Mouse (Mus musculus) cerebellum, adult (tissue): Measurements from ENCODE around the gene Ubqln2.

Experiments used
- ATAC-seq: cut with Nextera tagmentation; 2 replicates; pipeline ENCODE4 v1.9.2; 2017; ENCODE audit warnings: mild to moderate bottlenecking, moderate library complexity, mixed read lengths; ENCODE audit not compliant: insufficient number of reproducible peaks, low FRiP score, low TSS enrichment

Ubqln2 gene

DNA sequence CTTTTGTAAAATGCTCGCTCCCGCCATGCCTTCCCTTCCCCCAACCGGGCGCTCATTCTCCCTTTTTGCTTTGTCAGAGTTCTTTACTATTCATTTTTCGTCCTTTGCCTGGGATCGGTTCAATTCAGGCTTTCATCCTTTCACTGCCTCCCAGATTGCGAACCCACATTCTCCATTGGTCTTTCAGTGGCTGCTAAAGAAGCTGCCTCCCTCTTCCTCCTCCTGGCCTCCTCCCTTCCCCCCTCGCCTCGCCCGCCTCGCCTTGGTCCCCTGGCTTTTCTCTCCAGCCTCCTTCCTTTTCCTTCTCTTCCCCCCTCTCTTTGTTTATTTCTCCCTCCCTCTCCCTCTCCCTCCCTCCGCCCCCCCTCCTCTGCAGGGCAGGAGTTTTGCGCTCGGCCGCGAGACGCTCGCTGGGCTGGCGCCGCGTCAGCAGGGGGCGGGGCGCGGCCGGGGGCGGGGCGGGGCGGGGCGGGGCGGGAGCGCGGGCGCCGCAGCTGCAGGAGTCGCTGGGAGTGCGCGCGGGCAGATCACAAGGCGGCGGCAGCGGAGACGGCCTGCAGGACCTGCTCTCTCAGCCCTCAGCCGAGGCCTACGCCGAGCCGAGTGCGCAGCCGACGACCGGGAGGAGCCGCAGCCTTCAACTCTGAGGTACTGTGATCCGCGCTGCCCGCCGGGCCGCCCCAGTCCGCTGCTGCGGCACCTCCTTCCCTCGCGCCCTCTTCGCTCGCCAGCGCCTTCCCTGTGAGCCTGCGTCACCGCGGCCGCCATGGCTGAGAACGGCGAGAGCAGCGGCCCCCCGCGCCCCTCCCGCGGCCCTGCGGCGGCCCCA lies at the start of gene Ubqln2:
Gene Ubqln2 (plus strand): TSS at position 540 of the 829 bp plus-strand sequence.
- peak; percentile 93 for ATAC-seq

DNA sequence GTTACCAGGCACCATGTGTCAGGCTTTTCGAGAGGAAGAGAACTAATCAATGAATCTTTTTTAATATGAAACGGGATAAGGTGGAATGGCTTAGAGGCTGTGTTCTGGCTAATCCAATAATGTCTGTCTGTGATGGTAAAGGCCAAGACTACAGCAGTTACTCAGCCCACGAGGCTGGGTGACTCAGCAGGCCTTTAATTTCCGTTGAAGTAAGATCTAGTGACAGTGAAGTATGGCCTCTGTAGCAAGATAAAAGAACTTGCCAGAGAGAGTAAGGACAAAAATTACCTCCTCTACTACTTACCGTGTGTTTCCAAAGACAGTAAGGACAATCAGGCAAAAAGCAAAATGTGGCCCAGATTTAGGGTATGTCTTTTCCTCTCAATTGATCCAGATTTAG lies 46.1 kb upstream of the Ubqln2 start:
- ATAC-seq, result no peak

DNA sequence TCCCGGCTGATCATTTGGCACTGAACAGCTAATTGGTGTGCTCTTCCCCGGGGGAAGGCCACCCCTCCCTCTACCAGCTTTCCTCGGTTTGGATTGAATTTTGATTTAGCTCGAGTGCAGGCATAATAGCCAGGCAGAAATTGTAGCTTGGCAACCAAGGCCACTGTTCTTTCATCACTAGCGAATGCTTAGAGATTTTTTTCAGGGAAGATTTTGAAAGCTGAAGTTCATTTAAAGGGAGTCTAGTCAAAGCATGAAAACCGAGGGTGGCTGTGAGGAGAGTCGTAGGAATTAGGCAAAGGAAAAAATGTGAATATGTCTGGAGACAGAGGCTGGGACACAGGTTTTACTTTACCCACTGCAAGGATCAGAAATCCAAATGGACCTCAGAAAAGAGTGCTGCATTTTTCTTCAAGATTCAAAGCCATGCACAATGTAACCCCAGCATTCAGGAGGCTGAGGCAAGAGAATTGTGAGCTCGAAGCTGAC lies 21.2 kb upstream of the Ubqln2 start:
- ATAC-seq, result no peak

DNA sequence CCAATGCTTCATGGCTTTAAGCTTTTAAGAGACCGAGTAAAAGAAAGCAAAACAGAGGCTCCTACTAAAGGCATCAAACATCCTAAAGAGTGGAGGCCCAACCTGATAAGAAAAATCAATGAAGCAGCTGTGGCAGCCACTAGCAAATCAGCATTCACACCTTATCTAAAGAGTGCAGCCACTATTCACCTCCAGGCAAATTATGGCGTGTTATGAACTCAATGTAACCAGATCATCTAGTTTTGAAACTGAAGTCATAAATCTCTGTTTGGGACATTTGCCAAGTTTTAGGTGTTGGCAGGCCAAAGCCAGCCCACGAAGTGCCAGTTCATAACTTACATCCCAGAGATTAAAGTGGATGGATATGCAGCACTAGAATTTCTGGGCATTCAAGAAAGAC lies 5.7 kb upstream of the Ubqln2 start:
- ATAC-seq, result no peak

GRCm38 (mm10) chrX:153498665-153499293 lies 752 bp downstream of the Ubqln2 start:
- ATAC-seq, result peak; percentile 14; the same call in 1 of the 2 replicates

- no peak for ATAC-seq
Observed at GRCm38 (mm10) chrX:153499294-153500046, 1.4 kb downstream of the Ubqln2 start.

- ATAC-seq, result no peak
Observed at GRCm38 (mm10) chrX:153500047-153500345, 2.0 kb downstream of the Ubqln2 start.

DNA sequence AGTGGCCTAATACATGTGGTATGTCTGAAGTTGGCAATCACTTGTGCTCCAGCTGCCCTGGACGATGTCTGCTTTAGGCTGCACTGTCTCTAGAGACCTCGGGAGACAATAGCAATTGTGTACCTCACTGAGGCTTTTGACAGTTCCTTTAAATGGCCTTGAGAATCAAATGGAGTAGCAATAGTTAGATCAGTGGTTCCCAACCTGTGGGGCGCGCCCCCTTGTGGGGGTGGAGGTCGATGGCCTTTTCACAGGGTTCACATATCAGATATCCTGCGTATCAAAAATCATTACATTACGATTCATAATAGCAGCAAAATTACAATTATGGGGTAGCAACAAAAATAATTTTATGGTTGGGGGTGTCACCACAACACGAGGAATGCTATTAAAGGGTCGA lies 7.9 kb downstream of the Ubqln2 start:
- no peak for ATAC-seq

- ATAC-seq, result no peak
Observed at GRCm38 (mm10) chrX:153515491-153515890, 17.5 kb downstream of the Ubqln2 start.

DNA sequence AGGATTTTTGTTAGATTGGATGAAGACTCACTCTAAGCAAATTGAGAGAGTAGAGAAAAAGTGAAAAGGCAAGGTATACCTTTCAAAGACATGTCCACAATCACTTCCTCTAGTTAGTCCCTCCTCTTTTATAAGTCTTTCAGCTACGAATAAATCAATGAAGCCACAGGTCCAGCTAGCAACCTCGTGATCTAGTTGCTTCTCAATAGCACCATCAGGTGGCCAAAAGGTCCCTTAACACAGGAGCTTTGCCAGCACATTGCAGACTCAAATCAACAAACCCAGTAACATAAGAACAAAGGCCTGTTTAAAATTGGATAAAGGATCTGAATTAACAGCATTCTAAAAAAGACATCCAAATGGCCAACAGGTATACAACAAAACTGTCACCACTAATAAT lies 30.4 kb downstream of the Ubqln2 start:
- ATAC-seq, result no peak
